Mouse (Mus musculus): ENCODE results near the gene Ccnd2.

The Ccnd2 gene

DNA sequence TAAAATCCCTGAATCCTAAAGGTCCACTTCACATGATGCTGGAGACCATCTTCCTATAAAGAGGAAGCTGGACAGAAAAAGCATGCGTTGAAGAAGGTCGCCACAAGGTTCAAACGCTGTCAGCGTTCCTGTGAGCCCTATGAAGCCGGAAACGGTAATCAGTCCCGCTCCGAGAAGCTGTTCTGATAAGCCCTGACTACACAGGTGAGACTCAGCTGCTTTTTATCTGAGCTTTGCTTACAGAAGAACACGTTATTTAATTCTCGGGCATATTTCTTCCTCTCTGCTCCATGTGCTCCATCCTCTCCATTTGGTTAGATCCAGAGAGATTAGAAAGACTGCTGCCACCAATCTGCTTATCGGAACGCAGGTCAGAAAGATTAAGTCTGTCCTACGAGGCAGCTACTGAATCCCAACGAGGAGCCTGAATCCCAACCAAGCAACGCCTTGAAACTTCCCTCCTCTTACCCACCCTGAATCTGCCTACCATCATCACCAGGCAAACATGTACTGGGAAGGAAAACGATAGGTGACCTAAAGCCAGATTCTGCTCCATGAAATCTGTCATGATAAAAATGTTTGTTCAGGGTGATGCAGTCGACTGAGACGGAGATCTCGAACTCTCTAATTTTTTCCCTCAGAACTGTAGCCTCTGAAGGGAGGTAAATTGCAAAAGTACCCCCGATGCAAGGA is 43.5 kb downstream of the Ccnd2 start:
- WGBS, result 33% methylated on average over 20 of the region's 20 CpGs

DNA sequence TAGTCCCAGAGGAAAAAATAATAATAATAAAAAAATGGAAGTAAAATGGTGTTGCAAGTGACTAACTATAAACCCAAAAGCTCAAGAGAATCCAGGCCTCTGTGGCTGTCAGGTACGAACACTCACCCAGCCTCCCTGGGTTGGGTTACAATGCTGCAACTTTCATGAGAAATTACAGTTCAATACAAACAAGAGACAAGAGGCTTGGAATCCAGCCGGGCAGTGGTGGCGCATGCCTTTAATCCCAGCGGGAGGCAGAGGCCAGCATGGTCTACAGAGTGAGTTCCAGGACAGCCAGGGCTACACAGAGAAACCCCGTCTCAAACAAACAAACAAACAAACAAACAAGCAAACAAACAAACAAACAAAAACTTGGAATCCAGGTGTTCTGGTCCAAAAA is 45.3 kb downstream of the Ccnd2 start:
- WGBS, result 55% methylated on average over 5 of the region's 5 CpGs

DNA sequence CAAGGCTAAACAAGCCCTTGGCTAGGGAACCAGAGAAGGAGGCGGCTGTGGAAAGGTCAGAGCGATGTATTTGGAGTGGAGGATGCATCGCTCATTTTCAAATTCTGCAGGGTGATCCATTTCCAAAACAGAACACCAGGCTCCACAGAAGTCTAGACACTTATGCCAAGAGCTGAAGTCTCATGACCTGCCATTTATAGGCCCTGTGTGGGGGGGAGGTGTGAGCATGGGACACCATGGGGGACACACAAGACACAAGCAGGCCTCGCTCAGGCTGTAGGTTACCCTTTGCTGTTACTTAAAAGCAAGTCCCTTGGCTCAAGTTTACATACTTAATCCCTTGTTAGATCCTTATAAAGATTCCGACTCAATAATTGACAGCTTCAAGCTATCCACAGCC is 45.8 kb downstream of the Ccnd2 start:
- 58% methylated on average over 5 of the region's 5 CpGs for WGBS

DNA sequence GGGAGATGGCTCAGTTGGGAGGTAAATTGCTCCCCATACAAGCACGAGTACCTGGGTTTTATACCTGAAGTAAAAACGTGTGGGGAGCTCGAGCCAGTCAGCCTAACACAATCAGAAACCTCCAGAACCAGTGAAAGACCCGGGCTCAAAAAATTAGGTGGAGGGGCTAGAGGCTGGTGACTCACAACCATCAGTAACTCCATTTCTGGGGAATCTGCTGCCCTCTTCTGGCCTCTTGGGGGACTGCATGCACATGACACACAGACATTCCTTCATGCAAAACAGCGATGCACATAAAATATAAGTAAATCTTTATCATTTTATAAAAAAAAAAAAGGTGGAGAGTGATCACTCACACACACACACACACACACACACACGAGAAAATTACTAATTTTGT is 46.9 kb downstream of the Ccnd2 start:
- WGBS, result 67% methylated on average over 6 of the region's 6 CpGs

DNA sequence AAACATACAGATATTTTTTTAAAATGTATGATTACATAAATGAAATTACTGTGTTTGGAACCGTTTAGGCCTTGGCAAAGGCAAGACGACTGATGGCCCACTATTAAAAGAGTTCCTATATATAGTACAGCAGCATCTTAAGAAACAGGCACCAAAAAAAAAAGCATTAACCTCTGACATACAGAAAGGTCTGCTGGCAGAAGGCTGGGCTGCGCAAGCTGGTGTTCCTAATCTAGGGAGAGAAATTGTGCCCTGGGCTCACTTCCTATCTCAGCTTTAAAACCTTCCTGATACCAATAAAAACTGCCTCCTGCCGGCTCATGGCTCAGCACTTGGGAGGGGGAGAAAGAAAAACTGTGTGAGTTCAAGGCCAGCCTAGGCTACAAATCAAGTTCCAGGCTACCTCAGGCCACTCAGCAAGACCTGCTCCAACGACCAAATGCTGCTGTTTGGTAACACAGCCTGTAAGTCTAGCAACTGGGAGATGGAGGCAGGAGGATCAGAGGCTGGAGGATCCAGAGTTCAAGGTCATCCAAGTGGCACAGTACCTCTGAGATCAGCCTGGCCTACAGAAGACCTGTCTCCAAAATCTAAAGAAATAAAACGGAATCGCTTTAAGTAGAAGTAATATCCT is 47.5 kb downstream of the Ccnd2 start:
- WGBS, result 74% methylated on average over 7 of the region's 7 CpGs

DNA sequence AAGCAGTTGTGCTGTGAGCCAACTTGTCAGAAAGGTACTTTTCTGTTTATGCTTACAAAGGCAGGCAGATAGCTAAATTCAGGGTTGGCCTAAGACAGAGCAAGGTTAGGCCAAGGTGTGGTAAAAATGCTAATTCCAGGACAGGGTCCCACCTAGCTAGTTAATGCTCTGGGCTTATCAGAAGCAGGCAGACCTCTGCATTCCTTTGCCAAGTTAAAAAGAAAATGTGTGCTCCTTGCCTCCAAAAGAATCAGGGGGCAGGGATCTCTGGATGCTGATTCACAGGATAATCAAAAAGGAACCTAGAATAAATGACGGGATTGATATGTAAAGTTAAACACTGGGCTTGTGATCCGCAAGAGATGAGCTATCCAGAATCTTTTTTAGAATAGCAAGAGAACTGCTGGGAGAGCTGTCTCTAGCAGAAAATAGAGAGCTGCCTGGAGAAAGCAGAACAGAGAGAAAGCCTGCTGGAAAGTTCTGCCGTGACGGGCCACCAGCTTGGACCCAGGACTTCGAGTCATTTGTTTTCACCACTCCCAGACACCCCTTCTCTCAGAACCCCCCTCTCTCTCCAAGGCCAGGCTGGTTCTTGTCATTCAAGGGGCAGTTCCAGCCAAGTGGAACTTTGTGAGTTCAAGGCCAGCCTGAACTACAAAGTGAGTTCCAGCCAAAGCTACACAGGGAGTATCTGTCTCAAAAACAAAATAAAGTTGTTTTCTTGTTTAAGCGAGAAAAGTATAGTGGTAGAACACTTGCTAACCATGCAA is 48.3 kb downstream of the Ccnd2 start:
- WGBS, result 71% methylated on average over 6 of the region's 6 CpGs

DNA sequence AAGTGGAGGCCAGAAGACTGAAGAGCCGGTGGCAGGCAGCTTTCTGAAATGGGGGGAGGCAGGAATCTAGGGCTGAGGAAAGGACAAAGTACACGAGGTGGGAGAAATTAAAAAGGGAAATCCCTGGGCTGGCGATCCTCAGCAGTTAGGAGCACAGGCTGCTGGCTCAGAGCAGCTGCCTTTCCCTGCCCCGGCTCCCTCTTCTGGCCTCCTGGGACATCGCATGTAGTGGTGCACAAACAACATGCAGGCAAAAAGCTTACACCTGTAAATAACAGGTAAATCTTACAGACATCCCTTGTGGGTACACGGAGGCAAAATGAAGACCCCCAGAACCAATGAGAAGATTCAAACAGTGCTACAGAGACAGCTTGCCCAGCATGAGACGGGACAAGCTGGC is 57.4 kb downstream of the Ccnd2 start:
- 61% methylated on average over 7 of the region's 7 CpGs for WGBS

DNA sequence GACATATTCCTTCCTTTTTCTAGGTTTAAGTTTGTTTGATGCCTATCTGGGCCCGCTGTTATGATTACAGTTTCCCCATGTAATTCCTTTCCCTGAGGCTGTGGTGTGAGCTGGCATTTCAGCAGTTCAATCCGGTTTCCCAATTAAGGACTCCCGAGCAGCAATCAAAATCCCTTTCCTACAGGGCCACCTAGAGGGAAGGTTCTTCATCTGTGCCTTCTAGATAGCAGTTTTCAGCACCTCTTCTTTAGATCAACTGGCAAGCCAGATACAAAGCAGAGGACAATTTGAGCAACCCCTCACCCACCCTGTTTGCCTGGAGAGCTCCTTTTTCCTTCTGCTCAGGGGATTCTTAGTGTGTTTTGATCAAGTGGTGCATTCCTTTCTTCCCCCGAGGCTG is 65.3 kb downstream of the Ccnd2 start:
- 43% methylated on average over 4 of the region's 4 CpGs for WGBS

DNA sequence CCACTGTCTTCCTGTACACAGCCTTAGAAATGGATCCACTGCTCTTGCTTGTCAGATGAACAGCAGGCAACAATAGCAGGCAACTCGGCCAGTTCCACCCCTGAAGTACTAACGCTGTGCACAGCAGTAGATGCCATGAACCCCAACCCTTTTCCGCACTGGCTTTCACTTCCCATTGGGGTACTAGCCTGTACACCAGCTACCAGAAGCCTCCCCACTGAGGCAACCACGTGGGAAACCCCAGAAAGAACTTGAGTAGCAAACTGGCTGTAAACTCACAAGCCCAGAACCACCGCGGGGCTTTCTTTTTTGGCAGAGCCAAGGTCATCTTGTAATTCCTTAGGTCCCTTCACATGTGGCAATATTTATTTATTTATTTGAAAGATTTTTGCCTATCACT is 70.2 kb downstream of the Ccnd2 start:
- WGBS, result 77% methylated on average over 6 of the region's 6 CpGs

DNA sequence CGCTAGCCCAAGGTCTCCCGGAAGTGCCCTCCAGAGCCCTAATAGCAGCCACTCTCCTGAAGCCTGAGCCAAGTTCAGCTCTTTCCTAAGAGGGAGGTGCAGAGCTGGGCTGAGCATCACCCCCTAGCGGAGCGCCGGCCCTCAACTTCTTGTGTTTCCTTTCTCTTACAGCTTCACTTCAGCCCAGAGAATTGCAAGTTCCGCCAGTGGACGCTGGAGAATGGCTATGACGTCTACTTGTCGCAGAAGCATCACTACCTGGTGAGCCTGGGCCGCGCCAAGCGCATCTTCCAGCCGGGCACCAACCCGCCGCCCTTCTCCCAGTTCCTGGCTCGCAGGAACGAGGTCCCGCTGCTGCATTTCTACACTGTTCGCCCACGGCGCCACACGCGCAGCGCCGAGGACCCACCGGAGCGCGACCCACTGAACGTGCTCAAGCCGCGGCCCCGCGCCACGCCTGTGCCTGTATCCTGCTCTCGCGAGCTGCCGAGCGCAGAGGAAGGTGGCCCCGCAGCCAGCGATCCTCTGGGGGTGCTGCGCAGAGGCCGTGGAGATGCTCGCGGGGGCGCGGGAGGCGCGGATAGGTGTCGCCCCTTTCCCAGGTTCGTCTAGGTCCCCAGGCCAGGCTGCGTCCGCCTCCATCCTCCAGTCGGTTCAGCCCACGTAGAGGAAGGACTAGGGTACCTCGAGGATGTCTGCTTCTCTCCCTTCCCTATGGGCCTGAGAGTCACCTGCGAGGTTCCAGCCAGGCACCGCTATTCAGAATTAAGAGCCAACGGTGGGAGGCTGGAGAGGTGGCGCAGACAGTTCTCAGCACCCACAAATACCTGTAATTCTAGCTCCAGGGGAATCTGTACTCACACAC is 71.9 kb downstream of the Ccnd2 start:
- WGBS, result 2% methylated on average over 59 of the region's 59 CpGs

Measured in cerebral cortex, adult 2 months (tissue).